Mouse (Mus musculus) hindbrain, embryonic 14.5 days (tissue): ENCODE data around the gene B3galnt2. TPM values are rescaled to one million over a fixed set of nuclear protein-coding genes. Genes with fewer than 3 reads are reported as not detected.
"Not testable (repeated sequence)": the region's sequence is repeated elsewhere in the genome, so short reads cannot be mapped to it uniquely, and the experiment has no call there.

ENCODE experiments used
- ATAC-seq: fragments of 200-750 bp; cut with Nextera tagmentation; 2 replicates; pipeline ENCODE4 v1.8.0; 2017; ENCODE audit warnings: moderate number of reproducible peaks, mild to moderate bottlenecking, moderate TSS enrichment, moderate library complexity; ENCODE audit not compliant: low FRiP score
- DNase-seq: peaks from one replicate; pipeline ENCODE4 v3.0.0-alpha.2; 2015; ENCODE audit warnings: low spot score
- H3K27ac ChIP-seq: fragments of 300-500 bp; sonication (generic); 2 replicates; pipeline ENCODE4 v1.5.1; 2014; ENCODE audit warnings: mild to moderate bottlenecking, moderate library complexity
- H3K27me3 ChIP-seq: fragments of 300-500 bp; sonication (generic); 2 replicates; pipeline ENCODE4 v1.6.1; 2014; ENCODE audit warnings: mild to moderate bottlenecking, low read length, mixed read lengths; ENCODE audit not compliant: control insufficient read depth, insufficient read depth
- H3K36me3 ChIP-seq: fragments of 300-500 bp; sonication (generic); replicated peaks from 2 replicates; pipeline ENCODE4 v1.6.1; 2014; ENCODE audit not compliant: control insufficient read depth, insufficient read depth
- H3K4me1 ChIP-seq: fragments of 300-500 bp; sonication (generic); replicated peaks from 2 replicates; pipeline ENCODE4 v1.6.1; 2014; ENCODE audit warnings: antibody characterized with exemption, low read length, mixed read lengths; ENCODE audit not compliant: control insufficient read depth, insufficient read depth
- H3K4me2 ChIP-seq: fragments of 300-500 bp; sonication (generic); replicated peaks from 2 replicates; pipeline ENCODE4 v1.6.1; 2014; ENCODE audit warnings: mild to moderate bottlenecking, moderate library complexity
- H3K4me3 ChIP-seq: fragments of 300-500 bp; sonication (generic); replicated peaks from 2 replicates; pipeline ENCODE4 v1.5.1; 2014; ENCODE audit warnings: mild to moderate bottlenecking, low read length
- H3K9ac ChIP-seq: fragments of 300-500 bp; sonication (generic); 2 replicates; pipeline ENCODE4 v1.6.1; 2014
- H3K9me3 ChIP-seq: fragments of 300-500 bp; sonication (generic); 2 replicates; pipeline ENCODE4 v1.6.1; 2016; ENCODE audit warnings: low read length; ENCODE audit not compliant: control insufficient read depth
- WGBS: fragments of 180-500 bp; shearing (Covaris S2); extraction: QIAGEN DNeasy Blood & Tissue Kit; methylation state at CpG from one replicate; pipeline ENCODE4 v1.1.7; 2014; 5-methylcytosine and 5-hydroxymethylcytosine counted together
- polyA plus RNA-seq: library from polyadenylated mRNA; unstranded; fragments of >200 nt; fragmentation: Nextera tagmentation; extraction: Ambion mirVana; gene quantifications from 2 replicates; pipeline ENCODE4 v1.2.1, GENCODE M21; 2014

The B3galnt2 gene
- polyA plus RNA-seq, 1 experiment from 2014 or later: 15.6 TPM

DNA sequence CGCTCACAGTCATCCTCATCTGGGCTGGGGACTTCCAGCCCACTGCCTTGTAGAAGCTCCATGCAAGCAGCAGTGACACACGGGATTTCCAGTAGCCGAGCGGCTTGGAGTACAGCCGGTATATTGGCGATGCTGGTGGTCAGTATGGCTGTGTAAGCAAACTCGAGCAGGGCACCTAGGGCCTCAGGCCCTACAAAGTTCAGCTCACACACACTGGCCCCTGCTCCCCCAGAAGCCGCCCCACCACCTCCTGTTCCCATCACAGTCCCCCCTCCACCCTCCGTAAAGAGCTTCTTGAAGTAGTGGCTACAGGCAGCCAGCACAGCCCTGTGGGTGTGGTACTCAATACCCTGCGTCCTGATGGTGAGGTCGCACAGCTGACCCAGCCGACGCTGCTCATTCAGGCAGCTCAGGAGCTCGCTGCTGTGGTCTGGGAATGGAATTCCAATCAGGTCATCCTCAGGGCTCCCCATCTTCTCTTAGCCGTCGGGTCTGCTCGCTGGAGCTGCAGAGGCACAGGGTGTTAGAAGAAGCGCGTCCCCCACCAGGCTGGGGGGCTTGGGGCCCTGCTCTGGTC is 11.2 kb downstream of the B3galnt2 start:
- ATAC-seq (no peak), DNase-seq (no peak)
- H3K4me1 ChIP-seq: no peaks in the 10 kb centered on the region
- whole genome bisulfite sequencing: 71% methylated on average over 19 of the region's 19 CpGs
- no peaks in the 10 kb centered on the region for H3K9me3 ChIP-seq
- no peak overlapping the region for H3K27ac ChIP-seq
- H3K36me3 ChIP-seq: peaks cover 6% of the 10 kb centered on the region
- H3K9ac ChIP-seq: no peak overlapping the region
- no peaks in the 10 kb centered on the region for H3K27me3 ChIP-seq
- H3K4me2 ChIP-seq: no peak overlapping the region
- no peak overlapping the region for H3K4me3 ChIP-seq

DNA sequence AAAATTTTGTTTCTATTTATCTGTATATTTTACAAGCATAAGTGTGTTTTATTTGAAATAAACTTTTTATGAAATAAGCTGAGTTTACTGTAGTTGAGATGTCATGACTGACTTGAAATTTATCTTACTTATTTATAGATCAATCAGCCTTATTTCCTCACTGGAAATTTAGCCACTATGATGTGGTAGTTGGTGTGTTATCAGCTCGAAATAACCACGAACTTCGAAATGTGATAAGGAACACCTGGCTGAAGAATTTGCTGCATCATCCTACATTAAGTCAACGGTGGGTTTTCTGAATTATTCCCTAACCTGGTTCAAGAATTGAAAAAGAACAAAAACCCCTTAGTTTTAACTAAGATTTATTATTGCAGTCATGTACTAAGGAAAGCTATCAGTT is 11.9 kb downstream of the B3galnt2 start:
- no peaks in the 10 kb centered on the region for H3K4me1 ChIP-seq
- H3K27ac ChIP-seq: no peak overlapping the region
- no peaks in the 10 kb centered on the region for H3K9me3 ChIP-seq
- 95% methylated on average over 4 of the region's 4 CpGs for WGBS
- H3K4me2 ChIP-seq: no peak overlapping the region
- ATAC-seq: no peak
- no peak for DNase-seq
- H3K9ac ChIP-seq: no peak overlapping the region
- H3K4me3 ChIP-seq: no peak overlapping the region
- H3K36me3 ChIP-seq: peaks cover 6% of the 10 kb centered on the region
- H3K27me3 ChIP-seq: no peaks in the 10 kb centered on the region

DNA sequence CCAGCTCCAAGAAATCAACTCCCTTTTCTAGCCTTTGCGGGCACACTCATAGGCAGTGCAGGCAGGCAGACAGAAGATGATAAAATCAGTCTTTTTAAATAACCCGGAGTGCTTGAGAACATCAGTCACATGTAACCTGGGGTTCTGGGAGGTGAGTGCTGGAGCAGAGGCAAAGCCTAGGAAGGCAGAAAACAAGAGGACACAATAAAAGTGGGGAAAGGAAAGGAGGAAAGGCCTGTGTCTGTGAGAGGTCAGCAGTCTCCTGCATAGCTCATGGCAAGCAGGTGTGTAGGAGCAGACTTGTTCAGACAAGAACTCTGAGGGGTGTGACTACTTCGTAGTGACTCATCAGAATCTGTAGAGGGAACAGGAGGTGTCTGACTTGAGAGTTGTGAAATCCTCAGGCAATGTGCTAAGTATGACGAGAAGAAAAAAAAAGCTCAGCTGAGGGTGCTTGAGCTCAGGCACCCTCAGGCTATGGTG is 14.4 kb downstream of the B3galnt2 start:
- Histone ChIP-seq H3K9ac (no peak overlapping the region), H3K4me1 (no peaks in the 10 kb centered on the region), H3K27me3 (no peaks in the 10 kb centered on the region), H3K4me2 (no peak overlapping the region), H3K27ac (no peak overlapping the region), H3K36me3 (peaks cover 6% of the 10 kb centered on the region), H3K9me3 (no peaks in the 10 kb centered on the region), H3K4me3 (no peak overlapping the region)
- DNase-seq: no peak
- ATAC-seq: no peak
- WGBS: 93% methylated on average over 4 of the region's 4 CpGs

DNA sequence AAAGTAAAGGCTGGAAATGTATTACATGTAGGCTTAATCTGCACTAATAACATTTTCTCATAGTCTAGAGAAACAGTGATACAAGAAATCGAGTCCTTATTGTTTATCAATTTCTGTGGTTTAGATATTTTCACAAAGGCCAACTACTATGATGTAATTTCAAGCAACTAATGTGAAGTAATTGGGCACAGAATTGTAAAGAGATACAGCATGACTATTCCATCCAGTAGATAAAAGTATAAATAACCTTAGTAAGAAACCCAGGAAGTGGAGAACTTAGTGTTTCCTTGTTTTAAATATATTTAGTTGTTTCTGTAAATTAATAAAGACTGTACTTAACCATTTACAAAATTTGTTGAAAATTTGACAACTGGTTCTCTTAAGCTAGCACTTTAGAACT is 15.5 kb downstream of the B3galnt2 start:
- no peaks in the 10 kb centered on the region for H3K9me3 ChIP-seq
- WGBS: 97% methylated on average over 1 of the region's 1 CpGs
- no peak overlapping the region for H3K27ac ChIP-seq
- ATAC-seq: no peak
- DNase-seq: no peak
- H3K9ac ChIP-seq: no peak overlapping the region
- no peaks in the 10 kb centered on the region for H3K4me1 ChIP-seq
- H3K27me3 ChIP-seq: no peaks in the 10 kb centered on the region
- no peak overlapping the region for H3K4me3 ChIP-seq
- no peak overlapping the region for H3K4me2 ChIP-seq
- H3K36me3 ChIP-seq: peaks cover 6% of the 10 kb centered on the region

DNA sequence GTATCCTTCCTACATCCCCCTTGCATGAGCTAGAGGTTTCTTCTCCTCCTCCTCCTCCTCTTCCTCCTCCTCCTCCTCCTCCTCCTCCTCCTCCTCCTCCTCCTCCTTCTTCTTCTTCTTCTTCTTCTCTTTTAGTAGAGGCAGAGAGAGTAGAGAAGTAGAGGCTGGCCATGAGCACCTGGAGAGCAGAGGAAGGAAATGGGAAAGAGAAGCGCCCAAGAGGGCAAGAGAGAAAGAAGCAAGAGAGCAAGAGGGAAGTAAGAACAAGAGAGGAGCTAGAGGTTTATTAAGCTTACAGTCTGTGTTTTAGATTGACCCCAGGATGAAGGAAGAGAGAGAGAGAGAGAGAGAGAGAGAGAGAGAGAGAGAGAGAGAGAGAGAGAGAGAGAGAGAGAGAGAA is 27.6 kb downstream of the B3galnt2 start:
- H3K9ac ChIP-seq, H3K9me3 ChIP-seq, DNase-seq, H3K27me3 ChIP-seq, H3K4me3 ChIP-seq, ATAC-seq, H3K4me1 ChIP-seq, H3K27ac ChIP-seq, H3K4me2 ChIP-seq: not testable (repeated sequence)
- WGBS: 69% methylated on average over 1 of the region's 1 CpGs
- peaks cover 15% of the 10 kb centered on the region for H3K36me3 ChIP-seq

DNA sequence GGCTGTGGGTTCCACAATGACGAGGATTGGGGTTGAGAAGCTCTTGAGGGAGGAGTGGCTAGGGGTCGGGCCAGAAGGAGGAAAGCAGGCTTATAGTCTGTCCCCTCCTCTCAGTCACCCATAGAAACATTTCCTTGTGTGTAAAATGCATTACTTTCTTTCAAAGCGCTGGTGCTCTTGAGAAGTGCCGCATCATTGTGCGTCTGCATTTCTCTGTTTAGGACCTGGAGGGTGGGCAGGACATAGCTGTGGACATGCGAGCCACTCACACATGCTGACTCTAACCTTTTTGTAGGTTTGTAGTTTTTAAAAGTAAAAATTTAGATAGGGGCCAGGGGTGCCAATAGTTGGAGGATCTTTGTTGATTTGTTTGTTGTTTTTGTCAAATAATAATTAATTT is 29.3 kb downstream of the B3galnt2 start:
- Histone ChIP-seq H3K4me2 (no peak overlapping the region), H3K27ac (no peak overlapping the region), H3K9ac (no peak overlapping the region), H3K27me3 (no peaks in the 10 kb centered on the region), H3K9me3 (no peaks in the 10 kb centered on the region), H3K4me3 (no peak overlapping the region), H3K36me3 (peaks cover 22% of the 10 kb centered on the region), H3K4me1 (no peaks in the 10 kb centered on the region)
- no peak for ATAC-seq
- 87% methylated on average over 6 of the region's 6 CpGs for WGBS
- DNase-seq: no peak

DNA sequence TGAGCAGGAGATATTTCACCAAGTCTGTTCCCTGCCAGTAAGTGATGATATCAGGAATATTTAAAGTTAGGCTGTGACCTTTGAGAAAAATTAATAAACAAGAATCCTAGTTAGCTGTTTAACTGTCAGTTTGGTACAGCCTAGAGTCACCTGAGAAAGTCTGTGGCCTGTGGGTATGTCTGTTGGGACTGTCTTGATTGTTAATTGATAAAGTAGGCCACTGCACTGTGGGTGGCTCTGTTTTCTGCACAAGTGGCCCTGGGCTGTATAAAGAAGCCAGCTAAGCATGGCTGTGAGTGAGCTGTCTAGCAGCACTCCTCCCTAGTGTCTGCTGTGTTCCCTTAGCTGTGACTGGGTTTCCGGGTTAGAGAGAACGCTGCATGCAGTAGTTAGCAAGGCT is 34.9 kb downstream of the B3galnt2 start:
- H3K36me3 ChIP-seq: peaks cover 61% of the 10 kb centered on the region
- H3K27ac ChIP-seq: no peak overlapping the region
- no peaks in the 10 kb centered on the region for H3K9me3 ChIP-seq
- ATAC-seq (no peak), DNase-seq (no peak)
- H3K27me3 ChIP-seq: no peaks in the 10 kb centered on the region
- H3K4me3 ChIP-seq: no peak overlapping the region
- WGBS: 90% methylated on average over 2 of the region's 2 CpGs
- no peak overlapping the region for H3K9ac ChIP-seq
- no peak overlapping the region for H3K4me2 ChIP-seq
- no peaks in the 10 kb centered on the region for H3K4me1 ChIP-seq

DNA sequence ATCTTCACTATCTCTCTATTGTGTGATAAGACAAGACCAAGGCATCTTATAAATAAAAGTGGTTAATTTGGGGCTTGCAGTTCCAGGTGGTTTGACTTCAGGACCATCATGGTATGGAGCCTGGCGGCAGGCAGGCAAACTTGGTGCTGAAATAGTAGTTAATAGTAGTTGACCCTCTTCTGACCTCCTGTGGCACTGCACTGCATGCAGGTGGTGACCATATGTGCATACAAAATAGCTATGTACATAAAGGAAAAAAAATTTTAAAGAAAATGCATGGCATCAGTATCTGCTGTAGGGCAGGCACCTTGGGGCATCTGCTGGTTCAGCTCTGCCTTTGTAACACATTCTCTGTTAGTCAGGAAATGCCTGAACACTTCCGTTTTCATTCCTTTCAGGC is 36.1 kb downstream of the B3galnt2 start:
- H3K36me3 ChIP-seq: peaks cover 74% of the 10 kb centered on the region
- no peak overlapping the region for H3K9ac ChIP-seq
- DNase-seq (no peak), ATAC-seq (no peak)
- H3K27me3 ChIP-seq: no peaks in the 10 kb centered on the region
- H3K4me2 ChIP-seq: no peak overlapping the region
- H3K9me3 ChIP-seq: no peaks in the 10 kb centered on the region
- no peaks in the 10 kb centered on the region for H3K4me1 ChIP-seq
- 79% methylated on average over 2 of the region's 2 CpGs for WGBS
- H3K4me3 ChIP-seq: no peak overlapping the region
- H3K27ac ChIP-seq: no peak overlapping the region

DNA sequence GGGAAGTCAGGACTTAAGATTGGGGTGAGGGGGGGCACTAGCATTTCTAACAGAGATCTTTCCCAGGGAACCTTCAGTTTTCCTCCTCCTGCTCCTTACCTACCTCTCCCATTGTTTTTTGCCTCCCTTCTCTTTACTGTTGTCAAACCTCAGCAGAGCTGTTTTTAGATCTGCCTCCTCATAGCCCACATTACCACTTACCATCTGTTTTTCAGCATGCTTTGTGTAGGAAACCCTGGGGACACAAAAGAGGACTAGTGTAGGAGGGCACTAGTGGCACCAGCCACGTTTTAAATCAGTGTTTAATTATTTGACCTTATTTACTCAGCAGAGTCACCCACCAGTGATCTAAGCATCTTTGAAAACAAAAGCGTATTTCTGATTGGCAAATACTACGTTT is 38.8 kb downstream of the B3galnt2 start:
- no peak overlapping the region for H3K4me2 ChIP-seq
- DNase-seq (no peak), ATAC-seq (no peak)
- no peaks in the 10 kb centered on the region for H3K27me3 ChIP-seq
- no peaks in the 10 kb centered on the region for H3K9me3 ChIP-seq
- no peak overlapping the region for H3K27ac ChIP-seq
- H3K4me3 ChIP-seq: no peak overlapping the region
- H3K9ac ChIP-seq: no peak overlapping the region
- H3K4me1 ChIP-seq: no peaks in the 10 kb centered on the region
- 75% methylated on average over 3 of the region's 3 CpGs for WGBS
- H3K36me3 ChIP-seq: peaks cover 90% of the 10 kb centered on the region

DNA sequence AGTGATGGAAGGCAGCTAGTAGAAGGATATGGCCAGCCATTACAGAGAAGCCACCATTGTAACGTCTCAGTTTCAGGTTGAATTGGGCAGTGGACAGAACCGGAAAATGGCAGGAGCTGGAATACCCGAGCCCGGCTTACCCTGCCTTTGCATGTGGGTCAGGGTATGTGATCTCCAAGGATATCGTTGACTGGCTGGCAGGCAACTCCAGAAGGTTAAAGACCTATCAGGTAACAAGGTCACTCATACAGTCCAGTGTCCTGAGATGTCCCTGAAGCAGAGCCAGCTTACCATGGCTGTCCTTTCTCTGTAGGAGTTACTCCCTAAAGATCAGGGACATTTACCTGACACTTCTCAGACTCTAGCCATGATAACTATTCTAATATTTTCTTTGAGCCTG is 40.8 kb downstream of the B3galnt2 start:
- ATAC-seq (no peak), DNase-seq (no peak)
- Histone ChIP-seq H3K27ac (no peak overlapping the region), H3K4me2 (no peak overlapping the region), H3K4me3 (no peak overlapping the region), H3K4me1 (no peaks in the 10 kb centered on the region), H3K9ac (no peak overlapping the region), H3K27me3 (no peaks in the 10 kb centered on the region), H3K36me3 (peaks cover 97% of the 10 kb centered on the region), H3K9me3 (no peaks in the 10 kb centered on the region)
- WGBS: 94% methylated on average over 5 of the region's 5 CpGs
